Mouse (Mus musculus) ES-E14 (cell line): Measurements from ENCODE around the gene Pdlim1.

Experiments used
- CHD2 ChIP-seq: IDR thresholded peaks from 2 replicates; pipeline ENCODE4 v1.6.1; 2014; ENCODE audit warnings: mild to moderate bottlenecking, low read depth, low read length, inconsistent platforms
- HCFC1 ChIP-seq: IDR thresholded peaks from 2 replicates; pipeline ENCODE4 v1.6.1; 2012; ENCODE audit warnings: low read length, inconsistent platforms, borderline replicate concordance; ENCODE audit not compliant: insufficient read depth
- ZC3H11A ChIP-seq: IDR thresholded peaks from 2 replicates; pipeline ENCODE4 v1.6.1; 2012; ENCODE audit warnings: low read depth, mild to moderate bottlenecking, inconsistent platforms, low read length, borderline replicate concordance

- no peak for TF ChIP-seq CHD2
- TF ChIP-seq ZC3H11A = no peak
- no peak for TF ChIP-seq HCFC1
Measured at GRCm38 (mm10) chr19:40299182-40299581, 27.5 kb upstream of the Pdlim1 start.
